Mouse (Mus musculus): ENCODE results near the gene Olfr1095.

The Olfr1095 gene

GRCm38 (mm10) chr2:86851596-86851995 is at the start of gene Olfr1095:
Gene Olfr1095, minus strand, starts transcription at chr2:86851696.
- DNase-seq (ENCODE audit: low spot score): no peak

GRCm38 (mm10) chr2:86892116-86892515 is 40.6 kb upstream of the Olfr1095 start, which contains the start of gene Olfr1097:
Gene Olfr1097, minus strand, starts transcription at chr2:86892216.
- no peak for DNase-seq (ENCODE audit: low spot score)

- no peak for DNase-seq (ENCODE audit: low spot score)
Measured at GRCm38 (mm10) chr2:86874702-86875101, 23.2 kb upstream of the Olfr1095 start, which contains the start of gene Gm13723. Gene Gm13723, minus strand, starts transcription at chr2:86874802.

- no peak for DNase-seq (ENCODE audit: low spot score)
Measured at GRCm38 (mm10) chr2:86824363-86824762, 27.1 kb downstream of the Olfr1095 start, which contains the start of gene Olfr1094. Gene Olfr1094, plus strand, starts transcription at chr2:86824663.

- DNase-seq (ENCODE audit: low spot score): no peak
Measured at GRCm38 (mm10) chr2:86809918-86810317, 41.6 kb downstream of the Olfr1095 start, which contains the start of gene Olfr141. Gene Olfr141, minus strand, starts transcription at chr2:86810018.
